Mouse (Mus musculus) brain, adult 10 weeks (tissue): ENCODE results near the gene Gm20896. TPM values are rescaled to one million over a fixed set of nuclear protein-coding genes. Genes with fewer than 3 reads are reported as not detected.

Source experiments
- polyA plus RNA-seq: library from polyadenylated mRNA; stranded (reverse); fragments of 350-450 nt; fragmentation: Illumina TruSeq; extraction: RNeasy Lipid Tissue Mini Kit (QIAGEN cat#74804); gene quantifications from one replicate; pipeline ENCODE4 v1.2.3, GENCODE M21; 2015; ENCODE audit warnings: low read depth, low replicate concordance

The Gm20896 gene
- not detected for polyA plus RNA-seq

DNA sequence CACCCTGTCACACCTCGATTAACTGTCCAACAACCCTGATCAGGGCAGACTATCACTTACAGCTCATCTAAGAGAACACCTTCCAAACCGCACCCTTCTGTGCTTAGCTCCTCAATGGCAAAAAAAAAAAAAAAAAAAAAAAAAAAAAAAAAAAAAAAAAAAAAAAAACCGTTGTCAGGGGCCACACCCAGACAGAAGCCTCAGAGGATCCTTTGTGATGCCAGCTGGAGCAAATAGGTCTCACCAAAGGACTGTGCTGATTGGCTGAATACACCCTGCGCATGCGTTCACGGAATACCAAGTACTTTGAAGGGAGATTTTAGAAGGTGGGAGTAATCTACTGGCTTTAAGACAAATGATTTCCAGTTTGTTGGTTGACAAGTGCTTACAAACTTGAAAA lies at the start of gene Gm20896:
Gene Gm20896 (minus strand): TSS at position 101 of the 400 bp plus-strand sequence.

